ENCODE assay signal across 8 mouse cellular contexts in genomic region chr8:54078121-54078440, GRCm38 (mm10). TPM values are rescaled to one million over a fixed set of nuclear protein-coding genes. Genes with fewer than 3 reads are reported as not detected.
DNase-seq lines count a peak whose midpoint lies in the region; ATAC-seq and TF ChIP-seq lines count a peak whose summit lies in the region.

No protein-coding gene starts in this region.

- H3K9ac ChIP-seq in heart, postnatal 0 days (replicated peaks; ENCODE audit: low read depth, low read length) = peak overlapping the region; percentile 85
- peak overlapping the region; percentile 78 for H3K9ac ChIP-seq in limb, embryonic 13.5 days
- H3K9ac ChIP-seq in neural tube, embryonic 14.5 days (replicated peaks; ENCODE audit: low read depth, low read length) = peak overlapping the region; percentile 75; the same call in 1 of the 2 replicates

- H3K4me2 ChIP-seq in heart, postnatal 0 days (ENCODE audit: low read depth, low read length) = peak overlapping the region; percentile 72
- peak overlapping the region; percentile 86 for H3K4me2 ChIP-seq in limb, embryonic 13.5 days (replicated peaks)
- H3K4me2 ChIP-seq in neural tube, embryonic 14.5 days (ENCODE audit: low read depth, low read length) = peak overlapping the region; percentile 81

- H3K27me3 ChIP-seq in heart, postnatal 0 days (ENCODE audit: control insufficient read depth, insufficient read depth, low read length) = no peaks in the 10 kb centered on the region
- no peaks in the 10 kb centered on the region for H3K27me3 ChIP-seq in limb, embryonic 13.5 days
- H3K27me3 ChIP-seq in neural tube, embryonic 14.5 days (ENCODE audit: control insufficient read depth, insufficient read depth, low read length) = no peaks in the 10 kb centered on the region

- 3% methylated on average over 1 of the region's 1 CpGs for WGBS in heart, postnatal 0 days
- 7% methylated on average over 1 of the region's 1 CpGs for WGBS in limb, embryonic 13.5 days
- 0% methylated on average over 1 of the region's 1 CpGs for WGBS in neural tube, embryonic 14.5 days

- TF ChIP-seq POLR2A in cortical plate, adult 2 months (IDR thresholded peaks at IDR 0.05; ENCODE audit: extremely low read depth, insufficient read depth, low read length) = no peak

- no peak for TF ChIP-seq EP300 in heart, postnatal 0 days (IDR thresholded peaks at IDR 0.05; ENCODE audit: low read depth)

- TF ChIP-seq CTCF in layer of hippocampus, adult 2 months (conservative IDR thresholded peaks at IDR 0.05) = no peak
- TF ChIP-seq CTCF in cortical plate, adult 2 months (IDR thresholded peaks at IDR 0.05; ENCODE audit: extremely low read depth, insufficient read depth, low read length) = no peak
- TF ChIP-seq CTCF in heart, postnatal 0 days (IDR thresholded peaks at IDR 0.05; ENCODE audit: low read depth) = no peak

- DNase-seq in layer of hippocampus, adult 2 months (ENCODE audit: low spot score in 2 of 2) = no peak
- DNase-seq in layer of hippocampus, adult 8-10 months (ENCODE audit: low spot score in 2 of 2) = no peak
- peak; percentile 45 for DNase-seq in heart, postnatal 0 days (ENCODE audit: low spot score)
- DNase-seq in retina, postnatal 1 day = no peak
- no peak for DNase-seq in testis, postnatal 14 days (ENCODE audit: low spot score)

- no peaks in the 10 kb centered on the region for H3K4me1 ChIP-seq in cortical plate, adult 2 months (ENCODE audit: control insufficient read depth, insufficient read depth, low read length)
- no peaks in the 10 kb centered on the region for H3K4me1 ChIP-seq in heart, postnatal 0 days (ENCODE audit: control insufficient read depth, insufficient read depth)
- peaks cover 17% of the 10 kb centered on the region for H3K4me1 ChIP-seq in limb, embryonic 13.5 days
- no peaks in the 10 kb centered on the region for H3K4me1 ChIP-seq in neural tube, embryonic 14.5 days (ENCODE audit: control insufficient read depth, insufficient read depth, low read length)

- no peak for ATAC-seq in heart, postnatal 0 days (ENCODE audit: insufficient read depth, low read depth)
- 0 out of 2 replicates have a peak, but pooled peaks have one; percentile 1 for ATAC-seq in limb, embryonic 13.5 days (ENCODE audit: low FRiP score, low read depth)
- 0 out of 2 replicates have a peak, but pooled peaks have one; percentile 7 for ATAC-seq in neural tube, embryonic 14.5 days (ENCODE audit: low read depth)

- H3K36me3 ChIP-seq in heart, postnatal 0 days (replicated peaks; ENCODE audit: control insufficient read depth, insufficient read depth, low read length) = no peaks in the 10 kb centered on the region
- no peaks in the 10 kb centered on the region for H3K36me3 ChIP-seq in limb, embryonic 13.5 days
- no peaks in the 10 kb centered on the region for H3K36me3 ChIP-seq in neural tube, embryonic 14.5 days (ENCODE audit: control insufficient read depth, insufficient read depth, low read length)

- peak overlapping the region; percentile 63 for H3K27ac ChIP-seq in layer of hippocampus, adult 2 months
- H3K27ac ChIP-seq in cortical plate, adult 2 months (ENCODE audit: insufficient read depth, low read length) = no peak overlapping the region; the same call in 1 of the 2 replicates
- H3K27ac ChIP-seq in heart, postnatal 0 days (ENCODE audit: low read depth) = peak overlapping the region; percentile 85
- H3K27ac ChIP-seq in limb, embryonic 13.5 days = 0 out of 2 replicates have a peak overlapping the region, but pooled peaks have one; percentile 58
- no peak overlapping the region for H3K27ac ChIP-seq in neural tube, embryonic 14.5 days (ENCODE audit: low read depth, low read length)

- H3K4me3 ChIP-seq in layer of hippocampus, adult 2 months = peak overlapping the region; percentile 65
- H3K4me3 ChIP-seq in cortical plate, adult 2 months (ENCODE audit: insufficient read depth, low read length) = peak overlapping the region; percentile 84
- peak overlapping the region; percentile 82 for H3K4me3 ChIP-seq in heart, postnatal 0 days (ENCODE audit: low read depth, low read length)
- H3K4me3 ChIP-seq in limb, embryonic 13.5 days = peak overlapping the region; percentile 79
- peak overlapping the region; percentile 84 for H3K4me3 ChIP-seq in neural tube, embryonic 14.5 days (ENCODE audit: low read depth, low read length)

- no peaks in the 10 kb centered on the region for H3K9me3 ChIP-seq in heart, postnatal 0 days (replicated peaks; ENCODE audit: control insufficient read depth, low read length)
- no peaks in the 10 kb centered on the region for H3K9me3 ChIP-seq in limb, embryonic 13.5 days
- H3K9me3 ChIP-seq in neural tube, embryonic 14.5 days (ENCODE audit: control insufficient read depth, low read length) = no peaks in the 10 kb centered on the region

RNA-seq across cellular contexts. Expression of gene Vegfc, which starts 0.7 kb away (rescaled TPM):
- 1 to 10 TPM; 2.3 to 3.4 TPM for total RNA-seq in layer of hippocampus, adult 2 months (2021)
- total RNA-seq in layer of hippocampus, adult 8-10 months (2022) = 1 to 10 TPM; 2.3 to 3.5 (median 2.5) TPM
- 3.4 and 3.6 TPM in 2 replicates for polyA plus RNA-seq in cortical plate, adult 2 months (2012; rRNA removed)
- 10.5 and 13.8 TPM in 2 replicates for total RNA-seq in heart, postnatal 0 days (2014; rRNA removed; ENCODE audit: low replicate concordance)
- 7.0 and 7.6 TPM in 2 replicates for polyA plus RNA-seq in heart, postnatal 0 days (2015; fragmentation: Nextera tagmentation; extraction: Ambion mirVana)
- 7.7 and 7.9 TPM in 2 replicates for polyA plus RNA-seq in limb, embryonic 13.5 days (2015; fragmentation: Nextera tagmentation; extraction: Ambion mirVana)
- 4.6 and 4.9 TPM in 2 replicates for polyA plus RNA-seq in neural tube, embryonic 14.5 days (2014; fragmentation: Nextera tagmentation; extraction: Ambion mirVana)

Comparison
In these comparisons a context has a peak if more than half of its experiments do, and no peak if none do; other contexts are left out.
1. H3K27ac ChIP-seq: peak in layer of hippocampus, adult 2 months (single experiment), heart, postnatal 0 days (single experiment) and limb, embryonic 13.5 days (single experiment); none in cortical plate, adult 2 months (single experiment) and neural tube, embryonic 14.5 days (single experiment).
2. Peak in every context shown above with its lines, with median percentiles within 50 percentile points of each other: H3K4me3 ChIP-seq, H3K4me2 ChIP-seq and H3K9ac ChIP-seq.